Mouse (Mus musculus) heart, adult 11 months (tissue): ENCODE measurements at regions not wholly inside any gene's neighbourhood (a gene's known extent, or its start where the extent isn't known, plus 50 kb on each side); places are given as distances from the start of the nearest gene placed in this dataset.

Source experiments
- DNase-seq: peaks from one replicate; pipeline ENCODE4 v3.0.0; 2022

DNA sequence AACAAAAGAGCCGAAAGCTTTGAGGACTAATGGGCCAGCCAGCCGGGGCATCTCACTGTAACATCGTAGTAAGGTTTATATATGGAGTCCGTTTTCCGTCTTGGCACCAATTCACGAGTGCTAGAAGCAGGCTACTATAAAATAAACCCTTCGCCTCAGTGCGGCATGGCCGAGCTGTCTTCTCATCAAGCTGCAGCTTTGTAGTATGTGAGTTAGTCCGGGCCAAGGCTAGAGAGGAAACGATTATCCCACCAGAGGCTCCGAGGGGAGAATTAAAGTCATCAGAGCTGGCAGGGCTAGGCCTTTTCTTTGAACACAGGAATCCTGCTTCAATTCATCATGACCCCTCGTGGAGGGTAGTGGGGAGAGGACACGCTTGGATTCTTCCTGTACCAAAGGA lies 138.9 kb upstream of the Arglu1 start:
- no peak for DNase-seq

GRCm38 (mm10) chr8:8827555-8827954 lies 137.2 kb upstream of the Arglu1 start:
- DNase-seq, result no peak

- peak; percentile 97 for DNase-seq
These were observed 136.5 kb upstream of the Arglu1 start for GRCm38 (mm10) chr8:8826801-8827200.

- no peak for DNase-seq
These were observed 134.6 kb upstream of the Arglu1 start for GRCm38 (mm10) chr8:8824886-8825285.

GRCm38 (mm10) chr8:8821119-8821518 lies 130.8 kb upstream of the Arglu1 start:
- DNase-seq, result no peak

DNA sequence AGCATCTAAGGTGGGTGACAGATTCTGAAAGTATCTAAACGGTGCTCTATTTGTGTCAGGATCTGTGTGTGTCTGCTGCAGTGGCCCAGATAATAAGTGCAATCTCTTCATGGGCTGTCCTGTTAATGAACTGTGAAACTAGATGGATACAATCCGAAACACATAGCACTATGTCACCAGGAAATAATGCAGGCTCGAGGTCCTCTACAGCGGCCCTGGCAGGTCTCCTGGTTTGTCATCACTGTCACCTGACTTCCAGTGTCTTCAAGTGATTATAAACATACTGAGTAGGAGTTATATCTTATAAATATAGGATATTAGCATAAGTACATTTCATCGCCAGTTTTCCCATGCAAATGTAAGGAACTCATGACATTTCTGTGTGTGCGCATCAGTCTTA lies 130.3 kb upstream of the Arglu1 start:
- DNase-seq, result no peak

DNA sequence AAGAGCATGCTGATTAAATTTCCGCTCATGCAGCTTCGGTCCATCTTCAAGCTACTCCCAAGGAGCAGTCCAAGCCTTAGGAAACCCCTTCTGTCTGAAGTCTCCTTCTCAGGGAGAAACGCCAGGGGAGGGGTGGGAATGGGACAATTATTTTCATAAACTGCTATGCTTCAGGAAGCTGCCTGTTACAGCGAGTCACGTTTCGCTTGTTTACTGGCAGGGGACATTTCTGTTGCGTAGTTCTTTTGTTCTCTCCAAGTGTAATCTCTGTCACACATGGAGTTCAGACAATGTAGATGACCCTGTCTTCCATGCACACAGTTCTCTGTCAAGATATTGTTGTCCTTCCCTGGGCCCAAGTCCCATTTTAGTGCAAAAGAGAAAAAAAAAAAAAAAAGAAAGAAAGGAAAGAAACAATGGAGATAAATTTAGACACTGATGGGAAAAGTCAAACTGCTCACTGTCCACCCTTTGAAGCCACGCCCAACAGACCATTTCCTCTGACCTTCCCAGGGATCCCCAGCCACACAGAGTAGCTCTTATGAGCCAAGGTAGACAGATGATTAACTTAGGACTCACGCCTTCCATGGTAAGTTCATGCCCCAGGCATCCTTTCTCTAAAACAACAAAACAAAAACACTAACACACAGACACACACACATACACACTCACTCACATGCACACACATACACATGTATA lies 129.1 kb upstream of the Arglu1 start:
- DNase-seq, result peak; percentile 98

GRCm38 (mm10) chr8:8812807-8813167 lies 122.5 kb upstream of the Arglu1 start:
- no peak for DNase-seq

- peak; percentile 89 for DNase-seq
These were observed 121.9 kb upstream of the Arglu1 start for GRCm38 (mm10) chr8:8812051-8812806.

DNA sequence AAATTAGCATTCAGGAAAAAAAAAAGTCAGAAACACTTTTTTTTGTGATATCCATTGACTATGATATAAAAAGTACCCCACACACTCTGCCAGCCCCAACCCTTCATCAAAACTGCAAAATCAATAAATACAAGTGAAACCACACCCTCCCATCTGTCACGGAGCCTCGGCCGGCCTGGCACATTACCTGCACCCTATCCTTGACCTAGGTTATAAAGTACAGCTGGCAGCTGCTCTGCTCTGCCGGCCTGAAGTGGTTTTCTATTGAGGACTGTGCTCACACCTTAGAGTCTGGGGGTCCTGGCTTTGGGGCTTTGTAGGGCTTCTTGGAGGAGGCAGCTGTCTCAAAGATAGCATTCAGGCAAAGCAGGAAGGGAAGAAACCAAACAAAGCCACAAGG lies 120.6 kb upstream of the Arglu1 start:
- DNase-seq, result no peak

DNA sequence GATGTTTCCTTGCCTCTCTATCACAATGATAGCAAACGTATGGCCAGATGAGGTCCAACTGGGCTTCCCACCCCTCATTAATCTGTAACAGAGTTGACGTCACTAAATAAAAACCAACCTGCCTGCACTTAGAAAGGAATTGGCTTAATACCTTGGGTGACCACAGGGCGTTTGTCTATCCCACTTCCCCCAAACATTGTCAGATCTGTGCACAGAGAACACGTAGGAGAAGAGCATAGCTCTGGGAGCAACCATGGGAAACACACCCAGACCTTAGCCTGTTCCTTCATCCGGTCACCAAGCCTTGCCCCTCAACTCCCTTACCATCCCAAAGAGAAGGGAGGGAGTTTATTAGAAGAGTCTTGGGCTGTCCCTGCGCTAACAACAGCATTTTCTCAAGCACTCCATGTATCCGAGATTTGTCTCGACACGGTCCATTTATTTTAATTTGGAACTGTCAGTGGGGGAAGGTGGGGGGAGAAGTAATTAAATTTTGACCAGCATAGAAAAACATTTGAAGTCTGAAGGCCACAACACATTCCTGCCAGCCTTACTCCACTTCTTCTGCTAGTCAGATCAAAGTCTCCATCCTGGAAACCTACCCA lies 119.6 kb upstream of the Arglu1 start:
- DNase-seq, result no peak

DNA sequence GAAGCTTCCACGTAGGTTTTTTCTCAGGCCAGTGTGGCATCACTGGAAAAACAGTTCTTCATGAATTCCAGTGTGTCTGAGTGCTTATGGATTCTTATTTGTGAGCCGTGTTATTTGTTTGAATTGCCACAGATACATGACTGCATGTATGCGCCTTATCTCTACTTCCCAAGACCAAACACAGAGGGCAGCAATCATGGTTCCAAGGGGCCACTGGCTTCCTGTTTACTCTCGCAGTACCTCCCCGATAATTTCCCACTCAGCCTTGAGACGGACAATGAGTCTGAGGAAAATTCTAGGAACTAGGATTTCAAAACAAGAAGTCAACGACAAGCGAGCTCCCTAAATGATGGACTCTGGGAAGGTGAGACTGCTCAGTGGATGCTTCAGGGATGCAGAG lies 119.0 kb upstream of the Arglu1 start:
- DNase-seq, result no peak

DNA sequence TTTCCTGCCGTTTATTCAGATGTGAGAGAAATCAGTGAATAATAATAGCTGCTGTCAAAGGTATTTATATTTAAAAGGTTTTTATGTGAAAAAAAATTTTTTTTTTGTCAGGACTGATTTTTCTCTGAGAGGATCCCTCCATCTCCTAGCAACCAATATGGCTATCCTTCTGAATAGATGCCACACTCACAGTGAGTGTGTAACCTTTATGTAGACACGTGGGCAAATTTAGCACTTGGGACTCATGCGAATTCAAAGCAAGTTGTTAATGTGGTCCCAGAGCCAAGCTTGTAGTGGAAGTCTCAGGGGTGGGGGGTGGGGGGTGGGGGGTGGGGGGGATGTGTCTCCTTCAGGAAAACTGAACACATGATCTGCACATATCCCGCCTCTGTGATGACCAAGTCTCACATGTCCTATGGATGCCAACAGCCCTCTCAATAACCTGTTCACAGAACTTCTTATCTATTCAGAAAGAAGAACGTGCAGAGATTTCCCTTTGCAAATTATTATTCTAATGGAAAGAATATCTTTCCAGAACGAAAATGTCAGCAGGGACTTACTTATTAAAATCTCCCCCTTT lies 112.5 kb upstream of the Arglu1 start:
- DNase-seq, result no peak

DNA sequence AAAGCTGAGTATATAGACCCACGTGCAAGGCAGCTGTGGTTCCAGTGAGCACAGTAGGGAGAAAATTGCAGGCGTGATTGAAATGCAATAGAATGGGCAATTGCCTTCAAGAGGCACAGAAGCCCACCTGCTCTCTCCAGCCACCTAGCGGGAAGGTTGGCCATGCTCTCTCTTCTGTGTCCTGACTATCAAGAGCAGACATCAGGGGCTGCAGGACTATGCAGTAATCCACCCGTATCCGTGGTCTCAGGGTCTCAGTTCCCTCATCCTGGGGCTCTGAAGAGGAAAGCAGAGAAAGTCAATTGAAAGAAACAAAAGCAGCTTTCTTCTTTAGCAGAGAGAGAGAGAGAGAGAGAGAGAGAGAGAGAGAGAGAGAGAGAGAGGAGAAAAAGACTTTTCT lies 112.0 kb upstream of the Arglu1 start:
- no peak for DNase-seq

- DNase-seq, result peak; percentile 89
These were observed 111.3 kb upstream of the Arglu1 start for GRCm38 (mm10) chr8:8801578-8801977.

DNA sequence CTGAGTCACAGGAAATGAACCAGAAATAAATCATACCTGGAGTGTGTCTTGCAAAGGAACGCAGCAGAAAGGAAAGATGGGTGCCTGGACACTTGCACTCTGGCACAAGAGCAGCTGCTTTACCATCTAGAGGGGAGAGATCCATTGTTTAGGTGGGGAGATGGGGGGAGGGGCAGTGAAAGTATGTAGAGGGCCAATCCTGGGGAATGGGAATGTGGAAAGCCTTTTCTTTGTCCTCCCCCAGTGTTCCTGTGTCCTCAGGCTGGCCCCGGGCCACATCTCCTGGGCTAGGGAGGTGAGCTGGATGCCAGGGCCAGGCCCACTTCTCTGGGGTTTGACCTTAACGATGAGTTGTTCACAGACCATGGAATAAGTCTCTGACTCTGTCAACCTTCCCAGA lies 107.2 kb upstream of the Arglu1 start:
- no peak for DNase-seq

- DNase-seq, result no peak
These were observed 106.6 kb upstream of the Arglu1 start for GRCm38 (mm10) chr8:8796951-8797350.

GRCm38 (mm10) chr8:8794711-8795110 lies 104.4 kb upstream of the Arglu1 start:
- no peak for DNase-seq

- no peak for DNase-seq
These were observed 89.6 kb upstream of the Arglu1 start for GRCm38 (mm10) chr8:8779931-8780330.

- peak; percentile 71 for DNase-seq
These were observed 84.2 kb upstream of the Arglu1 start for GRCm38 (mm10) chr8:8774496-8775015.

DNA sequence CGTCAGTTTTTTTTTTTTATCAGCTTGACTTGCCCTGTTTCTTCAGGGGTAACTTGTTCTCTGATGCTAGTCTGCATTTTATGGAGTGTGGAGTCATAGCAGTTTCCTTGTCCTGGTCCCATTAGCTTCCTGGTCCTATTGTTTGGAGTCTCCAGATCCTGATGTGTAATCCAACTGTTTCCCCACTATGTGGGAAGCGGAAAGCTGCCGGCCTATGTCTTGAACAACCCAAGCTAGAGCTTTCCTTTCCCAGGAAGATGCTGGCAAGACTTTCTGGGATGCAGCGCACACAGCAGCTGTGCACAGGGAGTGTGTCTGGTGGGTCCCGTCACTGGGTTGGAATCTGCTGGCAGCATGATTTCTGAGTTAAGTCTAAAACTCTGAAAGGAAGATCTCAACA lies 82.1 kb upstream of the Arglu1 start:
- peak; percentile 98 for DNase-seq

DNA sequence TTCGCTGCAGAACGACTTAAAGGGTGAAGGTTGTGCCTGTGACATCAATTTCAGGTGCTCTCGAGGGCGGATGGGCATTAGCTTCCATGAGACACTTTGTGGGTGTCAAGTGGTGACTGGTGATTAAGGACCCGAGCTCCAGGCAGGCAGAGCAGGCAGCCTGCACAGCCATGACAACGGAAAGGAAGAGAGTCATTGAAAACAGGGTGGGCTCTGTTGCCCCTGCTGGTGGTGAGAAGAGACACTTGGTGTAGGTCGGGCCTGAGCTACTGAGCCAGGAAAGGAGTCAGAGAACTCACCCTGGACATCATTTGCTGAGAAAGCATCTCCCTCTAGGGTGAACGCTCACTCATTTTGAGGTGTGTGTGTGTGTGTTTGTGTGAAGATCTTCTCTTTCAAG lies 80.1 kb upstream of the Arglu1 start:
- DNase-seq, result peak; percentile 90

DNA sequence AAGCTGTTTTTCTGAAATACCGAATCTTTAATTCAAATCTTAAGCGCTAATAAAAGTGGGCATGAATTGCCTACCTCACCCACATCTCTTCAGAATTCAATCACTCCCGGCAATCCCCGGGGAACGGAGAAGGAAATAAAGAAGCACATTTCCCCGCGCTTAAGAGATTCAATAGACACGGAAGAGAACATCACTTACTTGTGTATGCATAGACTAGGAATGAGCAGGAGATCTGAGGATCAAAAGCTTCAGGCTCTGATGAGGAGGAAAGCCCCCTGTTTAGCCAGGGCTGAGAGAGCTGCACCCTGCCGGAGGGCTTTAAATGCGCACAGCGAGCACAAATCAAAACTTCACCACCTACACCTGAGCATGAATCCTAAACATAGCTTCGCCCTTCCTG lies 72.0 kb upstream of the Arglu1 start:
- no peak for DNase-seq

- no peak for DNase-seq
These were observed 68.0 kb upstream of the Arglu1 start for GRCm38 (mm10) chr8:8758283-8758682.
